Mouse (Mus musculus): ENCODE data around the gene Gm15155. TPM values are rescaled to one million over a fixed set of nuclear protein-coding genes. Genes with fewer than 3 reads are reported as not detected.
"Not testable (repeated sequence)": the region's sequence is repeated elsewhere in the genome, so short reads cannot be mapped to it uniquely, and the experiment has no call there.

Gm15155 gene
- polyA plus RNA-seq, 1 experiment from 2014 or later: not detected

DNA sequence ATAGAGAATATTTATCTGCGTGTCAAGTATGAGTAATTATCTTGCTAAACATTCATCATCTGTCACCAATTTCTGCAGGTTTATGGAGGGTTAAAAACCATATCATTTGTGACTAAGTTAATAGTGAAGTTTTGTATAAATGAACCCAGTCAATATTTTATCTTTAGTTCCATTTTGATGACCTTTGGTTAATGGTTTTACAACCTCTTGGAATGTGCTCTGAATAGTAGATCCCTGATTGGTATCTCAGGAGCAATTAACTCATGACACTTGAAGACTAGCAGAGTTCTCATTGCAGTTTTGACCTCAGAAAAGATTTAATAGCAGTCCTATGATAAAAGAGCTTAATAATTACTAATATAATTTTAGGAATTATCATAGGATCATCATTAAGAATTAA lies 385.2 kb downstream of the Gm15155 start:
- 79% methylated on average over 1 of the region's 1 CpGs for WGBS
- H3K4me2 ChIP-seq (replicated peaks): no peak overlapping the region
- H3K36me3 ChIP-seq: no peaks in the 10 kb centered on the region
- H3K27me3 ChIP-seq: no peaks in the 10 kb centered on the region
- H3K4me3 ChIP-seq (replicated peaks): no peak overlapping the region
- ATAC-seq (ENCODE audit: insufficient number of reproducible peaks, low FRiP score, low TSS enrichment, low read depth): no peak
- H3K9ac ChIP-seq: no peak overlapping the region
- H3K9me3 ChIP-seq (replicated peaks): no peaks in the 10 kb centered on the region
- no peaks in the 10 kb centered on the region for H3K4me1 ChIP-seq
- no peak overlapping the region for H3K27ac ChIP-seq (replicated peaks)

DNA sequence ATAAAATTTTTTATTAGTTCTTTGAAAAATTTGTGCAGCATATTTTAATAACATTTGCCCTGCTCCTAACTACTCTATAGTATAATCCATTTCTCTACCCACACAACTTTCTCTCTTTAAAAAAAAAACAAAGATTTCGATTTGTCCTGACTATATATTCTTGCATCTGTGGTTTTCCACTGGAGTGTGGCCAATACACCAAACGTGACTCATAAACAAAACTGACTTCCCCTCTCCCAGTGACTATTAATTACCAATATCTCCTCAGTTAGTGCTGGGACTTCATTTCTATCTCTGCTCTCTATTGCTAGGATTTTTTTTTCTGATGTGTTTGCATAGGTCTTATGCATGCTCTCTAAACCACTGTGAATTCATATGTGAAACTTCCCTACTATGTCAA lies 531.2 kb downstream of the Gm15155 start:
- Histone ChIP-seq H3K4me2 (replicated peaks) (no peak overlapping the region), H3K4me3 (replicated peaks) (no peak overlapping the region), H3K9ac (no peak overlapping the region), H3K36me3 (no peaks in the 10 kb centered on the region), H3K4me1 (no peaks in the 10 kb centered on the region), H3K27me3 (no peaks in the 10 kb centered on the region), H3K27ac (replicated peaks) (no peak overlapping the region), H3K9me3 (replicated peaks) (no peaks in the 10 kb centered on the region)
- no peak for ATAC-seq (ENCODE audit: insufficient number of reproducible peaks, low FRiP score, low TSS enrichment, low read depth)
- WGBS: 56% methylated on average over 2 of the region's 2 CpGs

DNA sequence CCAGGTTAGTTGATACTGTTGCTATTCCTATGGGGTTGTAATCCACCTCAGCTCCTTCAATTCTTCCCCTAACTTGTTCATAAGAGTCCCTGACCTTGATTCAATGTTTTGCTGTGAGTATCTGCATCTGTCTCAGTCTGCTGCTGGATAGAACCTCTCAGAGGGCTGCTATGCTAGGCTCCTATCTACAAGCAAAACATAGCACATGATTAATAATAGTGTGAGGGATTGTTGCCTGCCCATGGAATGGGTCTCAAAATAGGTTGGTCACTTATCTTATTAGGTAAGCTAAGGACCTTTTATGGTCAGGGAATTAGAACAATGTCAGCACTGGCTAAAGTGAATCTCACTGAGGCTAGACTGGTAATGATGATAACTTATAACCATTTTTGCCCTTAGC lies 547.0 kb downstream of the Gm15155 start:
- Histone ChIP-seq H3K9ac (no peak overlapping the region), H3K27ac (replicated peaks) (no peak overlapping the region), H3K4me2 (replicated peaks) (no peak overlapping the region), H3K27me3 (no peaks in the 10 kb centered on the region), H3K4me3 (replicated peaks) (no peak overlapping the region), H3K36me3 (no peaks in the 10 kb centered on the region), H3K9me3 (replicated peaks) (no peaks in the 10 kb centered on the region), H3K4me1 (no peaks in the 10 kb centered on the region)
- ATAC-seq (ENCODE audit: insufficient number of reproducible peaks, low FRiP score, low TSS enrichment, low read depth): no peak

DNA sequence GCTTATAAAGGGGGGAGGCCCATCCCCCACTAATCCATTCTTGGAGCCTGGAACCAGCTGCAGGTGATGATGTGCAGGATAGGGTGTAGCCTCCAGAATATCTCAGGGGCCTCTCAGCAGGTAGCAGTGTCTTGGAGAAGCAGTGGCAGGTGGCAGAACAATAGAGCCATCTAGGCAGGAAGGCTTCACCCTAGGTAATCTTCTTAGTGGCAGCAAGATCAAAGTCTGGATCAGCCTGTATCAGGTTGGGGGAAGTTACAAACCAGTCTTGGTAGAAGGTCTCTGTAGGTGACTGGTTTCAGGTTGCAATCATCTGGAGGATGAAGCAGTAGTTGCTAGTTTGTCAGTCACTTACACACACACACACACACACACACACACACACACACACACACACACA lies 679.3 kb downstream of the Gm15155 start:
- H3K27me3 ChIP-seq; H3K36me3 ChIP-seq; ATAC-seq (ENCODE audit: insufficient number of reproducible peaks, low FRiP score, low TSS enrichment, low read depth); H3K9ac ChIP-seq; H3K27ac ChIP-seq (replicated peaks); H3K4me1 ChIP-seq; H3K9me3 ChIP-seq (replicated peaks); H3K4me3 ChIP-seq (replicated peaks); H3K4me2 ChIP-seq (replicated peaks): not testable (repeated sequence)

Other genes starting within 250 kb of the Gm15155 start
- 1.2 and 1.3 TPM in 2 replicates for gene Ptchd1, start 927 bp upstream of the Gm15155 start, polyA plus RNA-seq (2015; fragmentation: Nextera tagmentation; extraction: Ambion mirVana)